Mouse (Mus musculus): ENCODE measurements around the gene Tnnt3. TPM values are rescaled to one million over a fixed set of nuclear protein-coding genes. Genes with fewer than 3 reads are reported as not detected.

Tnnt3 gene
- polyA plus RNA-seq, 1 experiment from 2014 or later, result 17.1 TPM

DNA sequence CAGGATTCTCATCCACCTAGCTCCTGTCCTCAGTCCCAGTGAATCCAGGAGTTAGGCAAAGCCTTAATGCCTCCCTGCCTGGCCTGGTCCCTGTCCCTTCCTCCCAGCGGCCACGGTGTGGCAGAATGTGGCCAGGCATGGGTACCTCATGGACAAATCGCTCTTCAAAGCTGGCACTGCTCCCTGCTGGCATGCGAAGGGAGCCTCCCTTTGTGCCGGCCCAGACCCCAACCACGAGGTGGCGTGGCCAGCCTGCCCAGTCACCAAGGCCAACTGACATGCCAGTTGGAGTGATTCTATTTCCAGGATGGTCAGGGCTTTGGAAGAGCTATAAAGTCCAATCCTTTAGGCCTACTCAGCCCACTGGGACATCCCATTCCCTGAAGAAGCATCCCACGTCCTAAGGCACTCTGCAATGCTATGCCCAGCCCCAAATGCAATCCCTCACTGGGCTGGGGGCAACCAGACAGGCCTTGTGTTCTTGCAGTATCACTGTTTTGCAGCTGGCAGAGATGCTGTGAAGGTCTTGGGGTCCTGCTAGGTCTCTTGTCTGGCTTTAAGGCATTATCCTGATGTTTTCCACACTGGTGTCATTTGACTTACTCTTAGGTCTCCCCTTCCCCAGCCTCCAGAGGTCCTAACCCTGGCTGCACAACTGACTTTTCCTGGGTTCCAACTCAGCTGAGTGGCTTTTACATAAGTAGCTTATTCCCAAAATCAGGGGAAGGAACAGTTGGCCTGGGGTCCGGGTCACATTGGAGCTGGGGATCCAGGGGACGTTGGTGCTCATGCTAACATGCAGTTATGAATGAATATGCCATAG is 51.5 kb downstream of the Tnnt3 start:
- H3K4me1 ChIP-seq (ENCODE audit: control insufficient read depth, insufficient read depth, low read length), result peaks cover 43% of the 10 kb centered on the region
- no peaks in the 10 kb centered on the region for H3K27me3 ChIP-seq (ENCODE audit: control insufficient read depth, insufficient read depth, low read length)
- WGBS, result 71% methylated on average over 10 of the region's 10 CpGs
- 0 out of 2 replicates have a peak overlapping the region, but pooled peaks have one; percentile 18 for H3K9ac ChIP-seq (ENCODE audit: low read length)
- no peak overlapping the region for H3K4me2 ChIP-seq (ENCODE audit: low read depth, low read length)
- ATAC-seq (replicated peaks; ENCODE audit: extremely low read depth, insufficient read depth, low FRiP score), result 0 out of 2 replicates have a peak, but pooled peaks have one; percentile 25
- H3K4me3 ChIP-seq (ENCODE audit: low read length), result no peak overlapping the region
- H3K9me3 ChIP-seq (replicated peaks; ENCODE audit: control insufficient read depth, low read length), result no peaks in the 10 kb centered on the region
- no peaks in the 10 kb centered on the region for H3K36me3 ChIP-seq (ENCODE audit: control insufficient read depth, insufficient read depth)
- H3K27ac ChIP-seq (ENCODE audit: low read length), result 0 out of 2 replicates have a peak overlapping the region, but pooled peaks have one; percentile 10

DNA sequence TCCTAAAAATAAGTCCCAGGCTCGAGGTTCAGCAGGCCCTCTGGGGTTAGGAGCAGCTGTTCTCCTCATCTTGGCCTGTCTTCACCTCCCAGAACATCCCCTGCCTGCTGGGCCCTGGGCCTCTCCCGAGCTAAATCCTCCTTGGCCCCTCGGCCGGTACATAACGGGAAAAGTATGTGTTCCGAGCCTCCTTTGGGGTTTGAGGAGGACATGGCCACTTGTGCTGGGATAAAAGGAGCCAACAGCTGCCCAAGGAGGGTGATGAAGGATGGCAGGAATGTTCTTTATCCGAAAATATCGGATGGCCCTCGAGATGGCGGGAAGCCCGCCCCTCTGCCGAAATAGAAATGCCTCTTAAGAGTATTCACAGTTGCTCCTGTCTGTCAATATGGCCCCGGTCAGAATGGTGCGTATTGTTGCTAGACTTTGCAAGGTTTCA is 52.3 kb downstream of the Tnnt3 start:
- Histone ChIP-seq H3K4me2 (ENCODE audit: low read depth, low read length) (no peak overlapping the region), H3K4me3 (ENCODE audit: low read length) (no peak overlapping the region), H3K36me3 (ENCODE audit: control insufficient read depth, insufficient read depth) (no peaks in the 10 kb centered on the region), H3K27me3 (ENCODE audit: control insufficient read depth, insufficient read depth, low read length) (no peaks in the 10 kb centered on the region), H3K9me3 (replicated peaks; ENCODE audit: control insufficient read depth, low read length) (no peaks in the 10 kb centered on the region), H3K9ac (ENCODE audit: low read length) (0 out of 2 replicates have a peak overlapping the region, but pooled peaks have one; percentile 18), H3K27ac (ENCODE audit: low read length) (0 out of 2 replicates have a peak overlapping the region, but pooled peaks have one; percentile 29), H3K4me1 (ENCODE audit: control insufficient read depth, insufficient read depth, low read length) (peaks cover 43% of the 10 kb centered on the region)
- ATAC-seq (replicated peaks; ENCODE audit: extremely low read depth, insufficient read depth, low FRiP score), result no peak
- 49% methylated on average over 14 of the region's 14 CpGs for WGBS

GRCm38 (mm10) chr7:142551691-142552090 is 53.1 kb downstream of the Tnnt3 start:
- no peaks in the 10 kb centered on the region for H3K36me3 ChIP-seq (ENCODE audit: control insufficient read depth, insufficient read depth)
- 92% methylated on average over 5 of the region's 5 CpGs for WGBS
- H3K9ac ChIP-seq (ENCODE audit: low read length), result no peak overlapping the region
- H3K27ac ChIP-seq (ENCODE audit: low read length), result no peak overlapping the region
- H3K4me1 ChIP-seq (ENCODE audit: control insufficient read depth, insufficient read depth, low read length), result peaks cover 43% of the 10 kb centered on the region
- no peak for ATAC-seq (replicated peaks; ENCODE audit: extremely low read depth, insufficient read depth, low FRiP score)
- H3K9me3 ChIP-seq (replicated peaks; ENCODE audit: control insufficient read depth, low read length), result no peaks in the 10 kb centered on the region
- no peak overlapping the region for H3K4me2 ChIP-seq (ENCODE audit: low read depth, low read length)
- H3K4me3 ChIP-seq (ENCODE audit: low read length), result no peak overlapping the region
- H3K27me3 ChIP-seq (ENCODE audit: control insufficient read depth, insufficient read depth, low read length), result no peaks in the 10 kb centered on the region

DNA sequence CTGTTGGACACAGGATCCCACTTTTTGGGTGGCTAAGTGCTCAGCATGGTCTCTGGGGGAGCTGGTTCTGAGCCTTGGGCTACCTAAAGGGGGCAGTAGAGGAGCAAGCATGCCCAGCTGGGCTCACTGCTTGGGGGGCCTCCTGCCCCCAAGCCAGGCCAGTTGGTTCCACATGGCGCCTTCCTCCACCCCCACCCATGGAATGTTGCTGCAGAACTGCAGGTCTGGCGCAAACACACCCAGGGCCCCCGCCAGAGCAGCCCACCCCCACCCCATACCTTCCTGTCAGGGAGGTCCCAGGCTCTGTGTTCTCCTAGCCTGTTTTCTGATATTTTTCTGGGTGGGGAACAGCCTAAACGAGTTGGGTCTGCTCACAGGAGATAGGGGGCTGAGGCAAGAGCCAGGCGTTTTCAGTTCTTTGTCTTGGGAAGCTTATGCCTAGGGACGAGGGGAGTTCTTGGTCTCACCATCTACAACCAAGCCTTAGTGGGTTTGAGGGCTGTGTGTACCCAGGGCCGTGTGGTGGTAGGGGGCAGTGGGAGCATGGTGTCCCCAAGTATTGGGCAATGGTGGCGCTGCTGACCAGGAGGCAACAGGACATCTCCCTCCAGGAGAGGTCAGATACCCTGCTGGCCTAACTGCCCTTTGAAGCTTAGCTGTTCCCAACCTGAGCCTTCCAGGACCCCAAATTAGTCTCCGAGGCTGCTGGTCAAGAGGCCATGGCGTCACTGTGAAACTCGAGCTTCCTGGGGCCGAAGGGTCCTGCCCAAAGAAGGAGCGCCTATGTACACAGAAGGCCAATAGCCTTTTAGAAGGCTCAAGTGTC is 54.2 kb downstream of the Tnnt3 start:
- Histone ChIP-seq H3K27me3 (ENCODE audit: control insufficient read depth, insufficient read depth, low read length) (no peaks in the 10 kb centered on the region), H3K4me1 (ENCODE audit: control insufficient read depth, insufficient read depth, low read length) (peaks cover 38% of the 10 kb centered on the region), H3K9ac (ENCODE audit: low read length) (no peak overlapping the region), H3K9me3 (replicated peaks; ENCODE audit: control insufficient read depth, low read length) (no peaks in the 10 kb centered on the region), H3K36me3 (ENCODE audit: control insufficient read depth, insufficient read depth) (no peaks in the 10 kb centered on the region), H3K4me3 (ENCODE audit: low read length) (no peak overlapping the region), H3K4me2 (ENCODE audit: low read depth, low read length) (no peak overlapping the region), H3K27ac (ENCODE audit: low read length) (peak overlapping the region; percentile 61)
- WGBS, result 40% methylated on average over 13 of the region's 13 CpGs
- peak; percentile 53 for ATAC-seq (replicated peaks; ENCODE audit: extremely low read depth, insufficient read depth, low FRiP score)

- peak overlapping the region; percentile 61 for H3K27ac ChIP-seq (ENCODE audit: low read length)
- no peaks in the 10 kb centered on the region for H3K36me3 ChIP-seq (ENCODE audit: control insufficient read depth, insufficient read depth)
- 31% methylated on average over 11 of the region's 11 CpGs for WGBS
- peak overlapping the region; percentile 15; the same call in 1 of the 2 replicates for H3K9ac ChIP-seq (ENCODE audit: low read length)
- H3K4me3 ChIP-seq (ENCODE audit: low read length), result no peak overlapping the region
- H3K4me1 ChIP-seq (ENCODE audit: control insufficient read depth, insufficient read depth, low read length), result peaks cover 35% of the 10 kb centered on the region
- no peaks in the 10 kb centered on the region for H3K27me3 ChIP-seq (ENCODE audit: control insufficient read depth, insufficient read depth, low read length)
- no peak overlapping the region for H3K4me2 ChIP-seq (ENCODE audit: low read depth, low read length)
- no peak for ATAC-seq (replicated peaks; ENCODE audit: extremely low read depth, insufficient read depth, low FRiP score)
- no peaks in the 10 kb centered on the region for H3K9me3 ChIP-seq (replicated peaks; ENCODE audit: control insufficient read depth, low read length)
Measured at GRCm38 (mm10) chr7:142553417-142554335, 55.0 kb downstream of the Tnnt3 start.

GRCm38 (mm10) chr7:142554625-142555024 is 56.0 kb downstream of the Tnnt3 start:
- Histone ChIP-seq H3K36me3 (ENCODE audit: control insufficient read depth, insufficient read depth) (no peaks in the 10 kb centered on the region), H3K9me3 (replicated peaks; ENCODE audit: control insufficient read depth, low read length) (no peaks in the 10 kb centered on the region), H3K9ac (ENCODE audit: low read length) (no peak overlapping the region), H3K4me2 (ENCODE audit: low read depth, low read length) (no peak overlapping the region), H3K4me1 (ENCODE audit: control insufficient read depth, insufficient read depth, low read length) (peaks cover 35% of the 10 kb centered on the region), H3K4me3 (ENCODE audit: low read length) (no peak overlapping the region), H3K27ac (ENCODE audit: low read length) (no peak overlapping the region; the same call in 1 of the 2 replicates), H3K27me3 (ENCODE audit: control insufficient read depth, insufficient read depth, low read length) (no peaks in the 10 kb centered on the region)
- ATAC-seq (replicated peaks; ENCODE audit: extremely low read depth, insufficient read depth, low FRiP score), result no peak
- 19% methylated on average over 1 of the region's 1 CpGs for WGBS

GRCm38 (mm10) chr7:142555366-142556088 is 56.9 kb downstream of the Tnnt3 start:
- no peak overlapping the region for H3K9ac ChIP-seq (ENCODE audit: low read length)

DNA sequence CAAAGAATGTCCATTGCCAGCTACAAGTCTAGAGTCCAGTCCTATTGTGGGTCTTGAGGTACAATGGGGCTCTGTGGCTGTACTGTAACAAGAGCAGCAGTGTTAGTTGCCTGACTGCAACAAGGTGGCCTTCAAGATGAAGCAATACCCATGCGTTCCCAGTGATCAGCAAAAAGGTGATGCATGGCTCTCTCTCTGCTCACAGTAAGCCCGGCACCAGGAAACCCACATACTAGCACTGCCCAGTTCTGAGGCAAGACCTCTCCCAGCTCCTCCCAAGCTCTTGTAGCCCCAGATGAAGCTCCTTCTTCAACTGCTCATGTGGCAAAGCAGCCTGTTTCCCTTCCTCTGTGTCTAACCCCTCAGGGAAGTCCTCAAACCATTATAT is 57.4 kb downstream of the Tnnt3 start:
- peaks cover 27% of the 10 kb centered on the region for H3K4me1 ChIP-seq (ENCODE audit: control insufficient read depth, insufficient read depth, low read length)
- no peak overlapping the region for H3K9ac ChIP-seq (ENCODE audit: low read length)
- no peak overlapping the region for H3K27ac ChIP-seq (ENCODE audit: low read length)
- no peak overlapping the region for H3K4me2 ChIP-seq (ENCODE audit: low read depth, low read length)
- no peaks in the 10 kb centered on the region for H3K27me3 ChIP-seq (ENCODE audit: control insufficient read depth, insufficient read depth, low read length)
- 90% methylated on average over 2 of the region's 2 CpGs for WGBS
- H3K36me3 ChIP-seq (ENCODE audit: control insufficient read depth, insufficient read depth), result no peaks in the 10 kb centered on the region
- H3K4me3 ChIP-seq (ENCODE audit: low read length), result no peak overlapping the region
- no peaks in the 10 kb centered on the region for H3K9me3 ChIP-seq (replicated peaks; ENCODE audit: control insufficient read depth, low read length)
- ATAC-seq (replicated peaks; ENCODE audit: extremely low read depth, insufficient read depth, low FRiP score), result no peak

More at GRCm38 (mm10) chr7:142555366-142556088, 56.9 kb downstream of the Tnnt3 start:
- Histone ChIP-seq H3K4me3 (ENCODE audit: low read length) (no peak overlapping the region), H3K36me3 (ENCODE audit: control insufficient read depth, insufficient read depth) (no peaks in the 10 kb centered on the region), H3K27me3 (ENCODE audit: control insufficient read depth, insufficient read depth, low read length) (no peaks in the 10 kb centered on the region), H3K27ac (ENCODE audit: low read length) (no peak overlapping the region), H3K4me1 (ENCODE audit: control insufficient read depth, insufficient read depth, low read length) (peaks cover 30% of the 10 kb centered on the region), H3K4me2 (ENCODE audit: low read depth, low read length) (no peak overlapping the region), H3K9me3 (replicated peaks; ENCODE audit: control insufficient read depth, low read length) (no peaks in the 10 kb centered on the region)
- no peak for ATAC-seq (replicated peaks; ENCODE audit: extremely low read depth, insufficient read depth, low FRiP score)
- 84% methylated on average over 8 of the region's 8 CpGs for WGBS
